Mouse (Mus musculus) adrenal gland, postnatal 4 days (tissue): ENCODE measurements around the gene Mmp19. TPM values are rescaled to one million over a fixed set of nuclear protein-coding genes. Genes with fewer than 3 reads are reported as not detected.

Source experiments
- DNase-seq, 2 experiments: peaks; one replicate each; pipeline ENCODE4 v3.0.0; 2021 to 2022; ENCODE audit warnings: low spot score in 2 of 2, mixed read lengths in 2 of 2
- total RNA-seq, 2 experiments: library from RNA; stranded (reverse); gene quantifications; 2 replicates each; pipeline ENCODE4 v1.2.3; 2021

The Mmp19 gene
- total RNA-seq, 2 experiments from 2014 or later, result 23.8 to 29.2 TPM

GRCm38 (mm10) chr10:128845516-128845915 lies 54.8 kb downstream of the Mmp19 start:
- no peak for DNase-seq

GRCm38 (mm10) chr10:128846664-128847063 lies 56.0 kb downstream of the Mmp19 start:
- DNase-seq, result no peak

- no peak for DNase-seq
These were observed 57.7 kb downstream of the Mmp19 start for GRCm38 (mm10) chr10:128848426-128848825.

GRCm38 (mm10) chr10:128850339-128850738 lies 59.6 kb downstream of the Mmp19 start:
- DNase-seq, result no peak

Other genes with a start within 250 kb of the Mmp19 start
- gene Zc3h10, start 243.1 kb upstream of the Mmp19 start, total RNA-seq, result 10 to 100 TPM; 10.9 to 11.0 TPM
- gene Rpl41, start 241.6 kb upstream of the Mmp19 start, total RNA-seq, result 1,000 to 10,000 TPM; 3,532 to 3,650 TPM
- gene Pa2g4, start 224.9 kb upstream of the Mmp19 start, total RNA-seq, result 100 to 1,000 TPM; 112 to 119 TPM
- gene Erbb3, start 201.3 kb upstream of the Mmp19 start, total RNA-seq, result 10 to 100 TPM in 1 of 2 experiments, 1 to 10 TPM in 1; 8.9 to 10.9 TPM
- 100 to 1,000 TPM; 935 to 938 TPM for gene Rps26, start 164.2 kb upstream of the Mmp19 start, total RNA-seq
- 1 to 10 TPM; 3.8 to 4.1 TPM for gene Ikzf4, start 144.9 kb upstream of the Mmp19 start, total RNA-seq
- gene Suox, start 116.8 kb upstream of the Mmp19 start, total RNA-seq, result 10 to 100 TPM; 18.7 to 22.7 TPM
- gene Rab5b, start 94.6 kb upstream of the Mmp19 start, total RNA-seq, result 100 to 1,000 TPM; 113 to 115 TPM
- gene Pmel, start 86.7 kb upstream of the Mmp19 start, total RNA-seq, result 1 to 10 TPM; 2.0 to 2.6 TPM
- 10 to 100 TPM; 46.8 to 50.3 TPM for gene Cdk2, start 85.9 kb upstream of the Mmp19 start, total RNA-seq
- gene Dgka, start 46.1 kb upstream of the Mmp19 start, total RNA-seq, result 10 to 100 TPM; 10.9 to 11.8 TPM
- gene Pym1, start 43.0 kb upstream of the Mmp19 start, total RNA-seq, result 10 to 100 TPM; 39.7 to 40.1 TPM
- gene Dnajc14, start 13.2 kb downstream of the Mmp19 start, total RNA-seq, result 10 to 100 TPM; 76.6 to 80.8 TPM
- 10 to 100 TPM; 18.0 to 19.5 TPM for gene Tmem198b, start 13.5 kb downstream of the Mmp19 start, total RNA-seq
- gene Sarnp, start 26.4 kb downstream of the Mmp19 start, total RNA-seq, result 10 to 100 TPM; 52.2 to 64.4 TPM
- 10 to 100 TPM; 31.6 to 32.4 TPM for gene Ormdl2, start 30.7 kb downstream of the Mmp19 start, total RNA-seq
- 1 to 10 TPM; 5.1 to 8.9 TPM for gene Gdf11, start 100.8 kb downstream of the Mmp19 start, total RNA-seq
- gene Cd63, start 110.1 kb downstream of the Mmp19 start, total RNA-seq, result 100 to 1,000 TPM; 304 to 317 TPM
- 10 to 100 TPM; 13.5 to 24.2 TPM for gene Rdh5, start 132.0 kb downstream of the Mmp19 start, total RNA-seq
- gene Bloc1s1, start 133.1 kb downstream of the Mmp19 start, total RNA-seq, result 100 to 1,000 TPM; 158 to 168 TPM
- 10 to 100 TPM; 13.9 to 17.2 TPM for gene Itga7, start 142.9 kb downstream of the Mmp19 start, total RNA-seq
- gene Mettl7b, start 170.1 kb downstream of the Mmp19 start, total RNA-seq, result 10 to 100 TPM in 1 of 2 experiments, 1 to 10 TPM in 1; 5.4 to 10.0 TPM
- gene Olfr9, start 198.5 kb downstream of the Mmp19 start, total RNA-seq, result not detected
- not detected for gene Olfr763, start 219.9 kb downstream of the Mmp19 start, total RNA-seq
- not detected for gene Olfr764-ps1, start 249.0 kb downstream of the Mmp19 start, total RNA-seq